Mouse (Mus musculus) kidney, adult 18-20 months (tissue): ENCODE measurements around the gene Dtd2.

Experiments
- DNase-seq: peaks from one replicate; pipeline ENCODE4 v3.0.0; 2021

Gene Dtd2

DNA sequence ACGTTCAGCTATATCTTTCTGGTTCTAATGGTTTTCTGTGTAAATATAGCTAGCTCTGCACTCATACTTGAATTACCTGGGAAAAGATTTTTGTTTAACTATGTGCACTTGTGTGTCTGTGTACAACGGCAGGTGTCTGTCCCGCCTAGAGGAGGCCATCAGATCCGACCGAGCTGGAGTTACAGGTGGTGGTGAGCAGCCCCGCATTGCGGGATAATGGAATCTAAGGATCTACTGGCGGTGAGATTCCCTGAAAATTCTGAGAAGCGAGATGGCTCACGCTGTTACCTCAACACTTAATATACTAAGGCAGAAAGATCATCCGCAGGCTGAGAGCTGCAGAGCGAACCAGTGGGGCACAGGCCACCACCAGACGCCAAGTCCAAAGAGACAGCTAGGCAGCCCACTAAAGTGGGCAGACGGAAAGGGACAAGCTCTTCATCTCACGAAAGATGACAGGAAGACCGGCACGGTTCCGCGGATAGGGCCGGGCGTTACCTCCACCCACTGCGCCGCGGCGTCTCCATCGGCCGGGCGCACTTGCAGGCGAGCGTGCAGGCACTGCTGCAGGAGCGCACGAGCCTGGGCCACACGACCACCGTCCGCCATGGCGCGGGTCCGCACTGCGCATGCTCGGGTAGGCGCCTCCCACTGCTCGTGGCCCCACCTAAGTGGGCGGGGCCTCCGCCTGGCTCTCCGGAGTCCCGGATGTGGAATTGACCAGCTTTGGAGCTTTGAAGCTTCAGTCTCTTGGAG lies at the start of gene Dtd2:
Gene Dtd2, minus strand, starts transcription at position 625 of the 756 bp plus-strand sequence.
- peak; percentile 90 for DNase-seq

- DNase-seq: no peak
Observed at GRCm38 (mm10) chr12:52049324-52049723, 43.0 kb upstream of the Dtd2 start.

DNA sequence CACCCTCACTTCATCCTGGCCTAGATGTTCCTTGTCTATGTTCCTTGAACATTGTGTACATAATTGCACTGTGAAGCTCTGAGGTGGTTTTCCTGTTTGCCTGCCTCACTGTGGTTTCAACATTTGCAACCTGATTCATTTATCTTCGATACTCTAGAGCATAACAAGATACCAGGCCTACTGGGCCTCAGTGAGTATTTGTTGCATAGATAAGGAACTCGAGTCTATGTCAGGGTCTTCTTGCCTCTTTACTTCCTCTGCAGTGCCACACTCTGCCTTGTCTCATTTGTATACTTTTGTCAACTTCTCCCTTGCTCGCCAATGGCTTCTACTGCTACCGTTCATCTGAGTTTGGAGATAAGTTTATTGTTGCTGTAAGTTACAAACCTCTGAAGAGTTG lies 40.1 kb upstream of the Dtd2 start:
- no peak for DNase-seq

DNA sequence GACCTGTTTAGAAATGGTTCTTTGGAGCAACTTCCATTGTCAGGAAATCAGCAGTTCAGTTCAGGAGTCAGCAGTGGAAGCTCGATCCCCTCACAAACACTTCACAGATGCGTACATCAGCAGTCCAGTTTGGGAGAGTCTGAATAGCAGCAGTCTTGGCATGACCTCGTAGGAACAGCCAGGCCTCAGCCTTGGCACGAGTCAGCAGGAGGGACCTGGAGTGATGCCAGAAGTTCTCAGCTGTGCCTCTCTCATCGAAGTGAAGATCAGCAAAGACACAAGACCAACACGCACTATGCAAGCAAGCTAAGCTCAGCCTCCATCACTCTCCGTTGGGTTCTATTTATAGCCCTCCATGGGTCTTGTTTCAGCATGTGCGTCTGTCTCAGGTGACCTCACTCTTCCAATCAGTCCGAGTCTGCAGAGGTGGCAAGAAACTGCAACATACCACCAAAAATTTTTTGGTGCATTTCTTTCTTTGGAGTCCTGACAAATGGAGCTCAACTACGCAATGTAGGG lies 36.6 kb upstream of the Dtd2 start:
- peak; percentile 6 for DNase-seq

DNA sequence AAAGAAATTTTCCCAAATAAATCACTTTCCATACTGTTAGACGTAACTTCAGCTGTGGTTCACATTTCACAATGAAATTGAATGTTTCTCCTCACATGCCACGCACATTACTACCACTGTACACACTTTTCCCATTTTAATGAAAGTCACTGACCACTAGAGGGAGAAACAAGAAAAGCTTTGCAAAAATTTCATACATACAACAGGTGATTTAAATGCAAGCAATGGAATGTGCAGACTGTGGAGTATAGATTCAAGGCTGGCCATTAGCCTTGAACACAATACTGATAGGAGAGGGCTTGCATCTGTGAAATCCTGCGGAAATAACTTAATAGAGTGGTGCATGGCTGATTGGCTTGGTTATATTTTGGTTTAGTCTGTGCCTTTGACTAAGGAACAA lies 32.1 kb upstream of the Dtd2 start:
- no peak for DNase-seq

GRCm38 (mm10) chr12:52034956-52035355 lies 28.7 kb upstream of the Dtd2 start:
- DNase-seq: no peak

GRCm38 (mm10) chr12:52032276-52032675 lies 26.0 kb upstream of the Dtd2 start:
- DNase-seq: no peak

- DNase-seq: no peak
Observed at GRCm38 (mm10) chr12:52027963-52028362, 21.7 kb upstream of the Dtd2 start, which contains the start of gene Gpr33. Gene Gpr33, minus strand, starts transcription at chr12:52028063.

- DNase-seq: no peak
Observed at GRCm38 (mm10) chr12:52014494-52015029, 8.3 kb upstream of the Dtd2 start.

DNA sequence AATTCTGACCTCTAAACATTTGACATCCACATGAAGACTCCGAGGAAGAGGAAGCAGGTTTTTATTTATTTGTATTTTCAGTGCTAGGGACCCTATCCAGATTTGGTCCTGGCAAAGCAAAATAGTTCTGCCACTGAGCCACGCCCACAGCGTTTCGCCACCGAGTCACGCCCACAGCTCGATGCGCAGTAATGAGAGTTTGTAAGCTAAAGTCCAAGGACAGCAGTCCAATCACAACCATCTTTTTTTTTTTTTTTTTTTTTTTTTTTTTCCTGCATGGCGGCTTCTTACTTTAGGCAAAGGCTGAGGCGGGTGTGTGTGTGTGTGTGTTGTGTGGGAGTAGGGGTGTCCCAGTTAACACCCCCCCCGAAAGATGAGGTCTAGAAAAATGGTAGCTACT lies 7.7 kb upstream of the Dtd2 start:
- DNase-seq: no peak

DNA sequence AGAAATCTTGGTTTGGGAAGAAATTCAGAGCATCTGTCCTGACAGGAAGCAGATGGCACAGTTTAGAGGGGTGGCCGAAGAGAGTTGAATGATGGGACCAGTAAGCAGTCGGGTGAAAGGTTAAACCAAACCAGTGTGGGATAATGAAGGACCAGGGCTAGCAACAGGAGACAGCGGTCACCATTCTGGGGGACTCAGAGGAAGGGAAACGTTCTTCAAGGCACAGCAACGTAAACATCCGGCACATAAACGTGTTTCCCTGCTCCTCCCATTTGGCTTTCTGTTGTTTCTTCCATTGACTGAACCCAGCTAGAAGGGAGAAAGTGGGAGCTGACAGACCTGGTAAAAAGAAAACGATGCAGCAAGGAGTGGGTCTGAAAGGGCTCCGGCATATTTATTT lies 7.0 kb upstream of the Dtd2 start:
- DNase-seq: no peak

- no peak for DNase-seq
Observed at GRCm38 (mm10) chr12:52012159-52012558, 5.9 kb upstream of the Dtd2 start.

- DNase-seq: no peak
Observed at GRCm38 (mm10) chr12:52010630-52010961, 4.3 kb upstream of the Dtd2 start.

GRCm38 (mm10) chr12:52009928-52010629 lies 3.8 kb upstream of the Dtd2 start:
- DNase-seq: no peak

GRCm38 (mm10) chr12:52006633-52006994 lies 313 bp upstream of the Dtd2 start:
- DNase-seq: no peak

DNA sequence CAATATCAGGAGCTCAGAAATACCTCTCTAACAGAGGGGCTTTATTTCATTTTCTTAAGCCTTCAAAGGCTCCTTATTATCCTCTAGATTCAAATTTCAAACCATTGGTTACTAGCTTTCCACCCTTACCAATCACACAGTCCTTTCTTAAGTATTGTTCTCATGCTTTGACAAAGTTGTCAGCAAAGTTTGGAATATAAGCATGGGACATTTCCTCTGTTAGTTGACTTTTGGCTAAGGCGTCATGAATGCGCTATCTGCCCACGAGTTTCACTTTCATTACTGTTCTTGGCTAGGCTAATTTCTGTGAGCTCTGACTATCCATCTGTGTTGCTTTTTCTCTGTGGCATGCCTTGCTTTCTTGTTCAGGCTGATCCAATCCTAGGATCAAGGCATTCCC lies 3.6 kb downstream of the Dtd2 start:
- no peak for DNase-seq

- peak; percentile 33 for DNase-seq
Observed at GRCm38 (mm10) chr12:52001544-52001943, 4.8 kb downstream of the Dtd2 start.

DNA sequence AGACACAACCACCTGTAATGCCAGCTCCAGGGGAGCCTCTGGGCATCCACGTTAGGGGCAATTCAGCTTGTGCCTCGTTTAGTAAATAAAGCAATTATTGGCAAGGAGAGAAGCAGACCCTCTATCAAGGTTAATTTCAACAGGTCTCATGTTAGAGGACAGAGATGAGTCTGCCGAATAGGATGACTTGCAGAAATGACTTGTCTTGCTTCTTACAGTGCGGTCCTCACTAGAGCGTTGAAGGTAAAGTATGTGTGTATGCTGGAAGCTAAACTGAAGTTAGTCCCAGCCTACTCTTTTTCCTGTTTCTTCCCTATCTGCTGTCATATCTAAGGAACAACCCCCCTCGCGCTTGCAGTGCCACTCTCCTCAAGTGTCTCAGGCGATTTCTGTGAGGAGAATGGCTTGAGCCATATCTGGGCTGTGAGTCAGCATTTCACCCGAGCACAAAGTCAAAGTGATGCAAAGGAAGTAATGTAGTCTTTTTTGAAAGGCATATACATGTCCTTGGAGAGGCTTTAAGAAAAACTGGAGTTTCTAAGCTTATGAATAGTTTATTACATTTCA lies 7.9 kb downstream of the Dtd2 start:
- no peak for DNase-seq

DNA sequence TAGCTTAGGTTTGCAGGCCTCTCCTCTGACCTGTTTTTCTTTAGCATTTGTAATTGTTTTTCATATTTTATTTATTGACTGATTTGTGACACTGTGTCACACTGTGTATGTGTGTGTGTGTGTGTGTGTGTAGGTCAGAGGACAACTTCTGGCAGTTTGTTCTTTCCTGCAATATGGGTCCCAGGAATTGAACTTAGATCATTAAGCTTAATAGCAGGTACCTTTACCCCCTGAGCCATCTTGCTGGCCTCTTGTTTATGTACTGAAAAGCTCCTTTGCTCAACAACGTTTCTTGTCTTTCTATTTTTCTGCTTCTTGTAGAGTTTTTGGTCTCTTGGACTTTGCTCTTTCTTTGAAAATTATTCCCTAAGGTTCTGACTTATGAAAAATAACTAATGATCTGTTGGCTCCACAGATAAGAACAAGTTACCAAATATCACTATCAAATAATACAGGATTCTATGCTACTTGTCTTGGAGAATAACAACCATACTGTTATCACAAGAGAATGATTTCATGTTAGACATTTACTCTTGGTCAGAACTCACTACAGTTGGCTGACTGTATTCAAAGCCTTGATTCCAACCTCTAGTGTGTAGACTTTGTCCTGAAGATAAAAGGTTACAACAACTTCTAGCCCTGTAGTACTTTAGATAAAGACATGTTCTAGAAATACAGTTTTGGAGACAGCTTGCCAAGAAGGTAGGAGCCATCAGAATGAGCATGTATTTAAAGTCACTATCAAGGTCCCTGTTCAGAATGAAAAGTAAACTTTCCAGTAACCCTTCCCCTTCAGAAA lies 10.4 kb downstream of the Dtd2 start:
- DNase-seq: no peak

GRCm38 (mm10) chr12:51990629-51991028 lies 15.7 kb downstream of the Dtd2 start:
- no peak for DNase-seq

GRCm38 (mm10) chr12:51988536-51988935 lies 17.8 kb downstream of the Dtd2 start:
- no peak for DNase-seq

GRCm38 (mm10) chr12:51985826-51986225 lies 20.5 kb downstream of the Dtd2 start:
- DNase-seq: no peak

GRCm38 (mm10) chr12:51985163-51985748 lies 21.0 kb downstream of the Dtd2 start:
- no peak for DNase-seq
